Mouse (Mus musculus) hindbrain, postnatal 0 days (tissue): ENCODE measurements around the gene Cald1. TPM values are rescaled to one million over a fixed set of nuclear protein-coding genes. Genes with fewer than 3 reads are reported as not detected.

Source experiments
- ATAC-seq: fragments of 200-750 bp; cut with Nextera tagmentation; 2 replicates; pipeline ENCODE4 v1.8.0; 2017; ENCODE audit warnings: mild to moderate bottlenecking, moderate TSS enrichment, moderate library complexity
- DNase-seq: peaks from one replicate; pipeline ENCODE4 v3.0.0-alpha.2; 2015; ENCODE audit warnings: low spot score
- H3K27ac ChIP-seq: fragments of 300-500 bp; sonication (generic); 2 replicates; pipeline ENCODE4 v1.5.1; 2014; ENCODE audit warnings: mild to moderate bottlenecking
- H3K27me3 ChIP-seq: fragments of 300-500 bp; sonication (generic); 2 replicates; pipeline ENCODE4 v1.6.1; 2014; ENCODE audit warnings: low read length, mixed read lengths; ENCODE audit not compliant: insufficient read depth
- H3K36me3 ChIP-seq: fragments of 300-500 bp; sonication (generic); 2 replicates; pipeline ENCODE4 v1.6.1; 2014; ENCODE audit warnings: low read length, mixed read lengths; ENCODE audit not compliant: insufficient read depth
- H3K4me1 ChIP-seq: fragments of 300-500 bp; sonication (generic); 2 replicates; pipeline ENCODE4 v1.6.1; 2014; ENCODE audit warnings: antibody characterized with exemption, low read length, mixed read lengths; ENCODE audit not compliant: insufficient read depth
- H3K4me2 ChIP-seq: fragments of 300-500 bp; sonication (generic); 2 replicates; pipeline ENCODE4 v1.6.1; 2014; ENCODE audit warnings: low read depth, mild to moderate bottlenecking, low read length, moderate library complexity, mixed read lengths
- H3K4me3 ChIP-seq: fragments of 300-500 bp; sonication (generic); 2 replicates; pipeline ENCODE4 v1.5.1; 2014; ENCODE audit warnings: low read length
- H3K9ac ChIP-seq: fragments of 300-500 bp; sonication (generic); replicated peaks from 2 replicates; pipeline ENCODE4 v1.6.1; 2014; ENCODE audit warnings: mild to moderate bottlenecking, low read length, moderate library complexity, mixed read lengths
- H3K9me3 ChIP-seq: fragments of 300-500 bp; sonication (generic); 2 replicates; pipeline ENCODE4 v1.6.1; 2016; ENCODE audit warnings: low read length, mixed read lengths
- CTCF ChIP-seq: IDR thresholded peaks from 2 replicates; pipeline ENCODE4 v1.5.1; 2016; ENCODE audit warnings: antibody characterized with exemption, control low read depth, low read depth
- WGBS: fragments of 180-500 bp; shearing (Covaris S2); extraction: QIAGEN DNeasy Blood & Tissue Kit; methylation state at CpG from one replicate; pipeline ENCODE4 v1.1.7; 2014; 5-methylcytosine and 5-hydroxymethylcytosine counted together
- polyA plus RNA-seq: library from polyadenylated mRNA; unstranded; fragments of >200 nt; fragmentation: Nextera tagmentation; extraction: Ambion mirVana; gene quantifications from 2 replicates; pipeline ENCODE4 v1.2.1, GENCODE M21; 2015
- total RNA-seq: library from RNA; depleted of rRNA; stranded (reverse); fragments of >200 nt; gene quantifications from 2 replicates; pipeline ENCODE4 v1.2.3, GENCODE M21; 2014

Gene Cald1
- total and polyA plus RNA-seq, 2 experiments from 2014 or later, result 27.6 to 59.0 TPM

DNA sequence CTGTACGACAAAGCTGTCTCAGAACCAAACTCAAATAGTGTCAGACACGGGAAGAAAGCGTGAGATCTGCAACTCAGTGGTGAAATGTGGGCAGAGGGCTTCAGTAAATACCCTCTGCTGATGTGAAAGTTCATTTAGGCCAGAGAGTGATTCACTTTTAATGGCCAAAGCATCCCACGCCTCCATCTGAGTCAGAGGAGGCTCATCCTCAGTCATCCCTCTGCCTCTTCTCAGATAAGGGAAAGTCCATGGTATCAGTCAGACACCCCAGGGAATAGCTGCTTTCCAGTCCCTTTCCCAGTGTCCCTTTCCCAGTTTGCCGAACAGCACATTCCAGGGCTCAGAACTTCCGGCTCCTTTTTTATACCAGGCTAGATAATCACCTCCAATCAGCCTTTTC, 151.2 kb downstream of the Cald1 start:
- no peak for ATAC-seq
- Histone ChIP-seq H3K4me3 (no peak overlapping the region), H3K27ac (no peak overlapping the region), H3K4me1 (no peaks in the 10 kb centered on the region), H3K27me3 (no peaks in the 10 kb centered on the region), H3K4me2 (no peak overlapping the region), H3K9ac (no peak overlapping the region), H3K9me3 (no peaks in the 10 kb centered on the region), H3K36me3 (no peaks in the 10 kb centered on the region)
- DNase-seq, result no peak
- no peak for TF ChIP-seq CTCF
- 85% methylated on average over 6 of the region's 6 CpGs for WGBS

- no peaks in the 10 kb centered on the region for H3K4me1 ChIP-seq
- H3K9me3 ChIP-seq, result no peaks in the 10 kb centered on the region
- no peak for DNase-seq
- WGBS, result 78% methylated on average over 7 of the region's 7 CpGs
- ATAC-seq, result no peak
- no peaks in the 10 kb centered on the region for H3K36me3 ChIP-seq
- H3K9ac ChIP-seq, result no peak overlapping the region
- no peak overlapping the region for H3K27ac ChIP-seq
- no peak overlapping the region for H3K4me3 ChIP-seq
- TF ChIP-seq CTCF, result no peak
- H3K27me3 ChIP-seq, result no peaks in the 10 kb centered on the region
- H3K4me2 ChIP-seq, result no peak overlapping the region
These were observed 152.3 kb downstream of the Cald1 start for GRCm38 (mm10) chr6:34750487-34751120.

DNA sequence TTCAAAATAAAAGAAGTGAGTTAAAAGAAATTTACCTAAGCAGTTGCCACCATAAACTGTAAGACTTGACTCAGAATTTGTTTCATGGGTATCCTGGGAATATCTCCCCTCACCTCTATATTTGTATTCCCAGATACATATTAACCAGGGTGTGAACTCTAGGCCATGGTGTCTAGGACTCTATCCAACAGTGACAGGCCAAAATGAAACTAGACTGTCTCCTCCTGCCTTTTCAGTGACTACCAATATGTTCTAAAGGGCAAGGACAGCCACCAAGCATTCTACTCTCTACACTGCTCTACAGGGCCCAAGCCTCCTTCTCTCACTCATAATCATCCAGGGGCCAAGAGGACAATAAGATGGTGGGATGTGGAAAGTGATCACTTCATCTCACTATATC, 153.3 kb downstream of the Cald1 start:
- Histone ChIP-seq H3K27me3 (no peaks in the 10 kb centered on the region), H3K9me3 (no peaks in the 10 kb centered on the region), H3K9ac (no peak overlapping the region), H3K36me3 (no peaks in the 10 kb centered on the region), H3K4me3 (no peak overlapping the region), H3K4me2 (no peak overlapping the region), H3K27ac (no peak overlapping the region), H3K4me1 (no peaks in the 10 kb centered on the region)
- TF ChIP-seq CTCF, result no peak
- no peak for DNase-seq
- ATAC-seq, result no peak

GRCm38 (mm10) chr6:34754448-34754847, 156.1 kb downstream of the Cald1 start:
- no peak overlapping the region for H3K4me3 ChIP-seq
- no peak overlapping the region for H3K4me2 ChIP-seq
- no peak overlapping the region for H3K9ac ChIP-seq
- no peaks in the 10 kb centered on the region for H3K27me3 ChIP-seq
- peak; percentile 88 for TF ChIP-seq CTCF
- H3K9me3 ChIP-seq, result no peaks in the 10 kb centered on the region
- no peaks in the 10 kb centered on the region for H3K4me1 ChIP-seq
- peaks cover 9% of the 10 kb centered on the region; the same call in 1 of the 2 replicates for H3K36me3 ChIP-seq
- DNase-seq (peak; percentile 90), ATAC-seq (peak; percentile 70)
- no peak overlapping the region for H3K27ac ChIP-seq
- 27% methylated on average over 5 of the region's 5 CpGs for WGBS

DNA sequence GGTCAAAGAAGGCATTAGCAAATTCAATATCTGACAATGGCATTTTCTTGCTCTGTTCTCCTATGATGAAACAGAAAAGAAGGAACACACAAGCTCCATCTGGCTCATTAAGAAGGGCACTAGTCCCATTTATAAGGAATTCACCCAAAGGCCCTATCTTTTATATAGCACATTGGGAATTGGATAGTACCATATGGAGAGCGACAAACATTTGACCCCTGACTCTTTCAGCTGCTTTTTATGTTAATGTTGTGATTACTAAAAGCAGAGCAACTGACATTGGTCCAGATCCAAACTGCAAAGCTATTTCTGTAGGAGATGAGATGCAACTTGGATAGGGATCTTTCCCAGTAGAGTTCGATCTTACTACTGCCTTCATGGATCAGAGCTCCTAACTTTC, 160.0 kb downstream of the Cald1 start:
- H3K4me2 ChIP-seq, result no peak overlapping the region
- no peak for DNase-seq
- H3K9me3 ChIP-seq, result no peaks in the 10 kb centered on the region
- no peaks in the 10 kb centered on the region for H3K4me1 ChIP-seq
- H3K4me3 ChIP-seq, result no peak overlapping the region
- H3K9ac ChIP-seq, result no peak overlapping the region
- no peaks in the 10 kb centered on the region for H3K27me3 ChIP-seq
- no peak for ATAC-seq
- WGBS, result 86% methylated on average over 2 of the region's 2 CpGs
- H3K27ac ChIP-seq, result no peak overlapping the region
- peaks cover 23% of the 10 kb centered on the region for H3K36me3 ChIP-seq
- no peak for TF ChIP-seq CTCF

DNA sequence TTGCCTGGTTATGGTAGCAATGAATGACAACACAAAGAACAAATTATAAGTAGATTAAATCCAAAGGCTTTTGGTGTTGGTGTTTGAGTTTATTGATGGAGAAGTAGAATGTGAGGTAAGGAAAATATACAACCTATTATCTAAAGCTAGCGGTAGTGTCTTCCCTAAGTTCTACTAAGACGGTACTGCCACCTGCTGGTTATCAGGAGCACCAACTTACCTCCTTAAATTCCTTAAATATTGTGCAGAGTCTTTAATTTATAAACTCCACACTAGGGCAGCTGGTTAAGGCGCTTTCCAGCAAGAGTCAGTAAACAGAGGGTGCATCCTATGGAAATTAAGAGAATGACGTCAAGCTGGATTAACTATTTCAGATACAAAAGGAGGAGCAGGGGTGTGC, 161.7 kb downstream of the Cald1 start:
- Histone ChIP-seq H3K27ac (no peak overlapping the region), H3K4me3 (no peak overlapping the region), H3K36me3 (peaks cover 23% of the 10 kb centered on the region), H3K27me3 (no peaks in the 10 kb centered on the region), H3K9me3 (no peaks in the 10 kb centered on the region), H3K4me2 (no peak overlapping the region), H3K9ac (no peak overlapping the region), H3K4me1 (no peaks in the 10 kb centered on the region)
- ATAC-seq (no peak), DNase-seq (peak; percentile 84)
- peak; percentile 78 for TF ChIP-seq CTCF
- 36% methylated on average over 4 of the region's 4 CpGs for WGBS

DNA sequence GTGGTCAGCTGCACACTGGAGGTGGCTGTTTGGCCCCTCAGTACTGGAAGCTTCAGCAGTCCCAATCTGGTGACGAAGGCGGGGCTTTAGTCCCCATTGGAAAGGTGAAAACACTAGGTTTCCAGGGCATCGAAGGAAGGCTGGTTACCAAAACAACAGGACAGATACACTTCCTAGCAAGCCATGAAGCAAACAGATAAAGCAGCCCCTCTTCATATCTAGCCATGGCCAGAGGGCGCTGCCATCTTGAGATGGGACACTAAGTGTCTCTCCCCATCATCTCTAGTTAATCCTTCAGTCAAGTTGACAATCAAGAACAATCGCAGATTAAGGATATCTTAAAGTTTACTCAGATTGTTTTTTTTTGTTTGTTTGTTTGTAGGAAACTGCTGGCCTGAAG, 167.4 kb downstream of the Cald1 start:
- H3K4me1 ChIP-seq, result no peaks in the 10 kb centered on the region
- H3K4me2 ChIP-seq, result no peak overlapping the region
- no peaks in the 10 kb centered on the region for H3K9me3 ChIP-seq
- no peak overlapping the region for H3K4me3 ChIP-seq
- ATAC-seq (no peak), DNase-seq (no peak)
- no peak overlapping the region for H3K27ac ChIP-seq
- 89% methylated on average over 5 of the region's 5 CpGs for WGBS
- H3K36me3 ChIP-seq, result peaks cover 22% of the 10 kb centered on the region; the same call in 1 of the 2 replicates
- no peak overlapping the region for H3K9ac ChIP-seq
- H3K27me3 ChIP-seq, result no peaks in the 10 kb centered on the region
- TF ChIP-seq CTCF, result no peak
